Mouse (Mus musculus): ENCODE results near the gene Lsm11.

Gene Lsm11

DNA sequence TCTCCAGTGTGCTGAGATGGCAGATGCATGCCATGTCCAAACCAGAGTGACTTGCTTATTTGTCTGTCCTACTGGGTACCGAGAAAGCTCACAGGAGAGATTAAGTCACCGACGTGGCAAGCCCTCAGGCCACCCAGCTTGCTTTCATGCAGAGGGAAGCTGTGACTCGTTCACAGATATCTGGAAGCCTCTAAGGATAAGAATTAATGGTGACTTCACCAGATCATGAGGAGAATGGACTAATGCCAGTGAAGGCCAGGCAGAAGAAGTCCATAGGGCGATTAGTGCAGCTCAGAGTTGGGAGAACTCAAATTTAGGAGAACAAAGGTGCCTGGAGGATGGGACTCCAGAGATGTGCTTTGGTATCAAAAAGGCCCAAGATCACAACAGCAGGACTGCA, 17.3 kb downstream of the Lsm11 start:
- CTCF ChIA-PET, result interaction anchor here (1.4 kb wide), 1 partner anchor 12 kb away, joined by 7 read pairs; no protein-coding TSS in a partner anchor

DNA sequence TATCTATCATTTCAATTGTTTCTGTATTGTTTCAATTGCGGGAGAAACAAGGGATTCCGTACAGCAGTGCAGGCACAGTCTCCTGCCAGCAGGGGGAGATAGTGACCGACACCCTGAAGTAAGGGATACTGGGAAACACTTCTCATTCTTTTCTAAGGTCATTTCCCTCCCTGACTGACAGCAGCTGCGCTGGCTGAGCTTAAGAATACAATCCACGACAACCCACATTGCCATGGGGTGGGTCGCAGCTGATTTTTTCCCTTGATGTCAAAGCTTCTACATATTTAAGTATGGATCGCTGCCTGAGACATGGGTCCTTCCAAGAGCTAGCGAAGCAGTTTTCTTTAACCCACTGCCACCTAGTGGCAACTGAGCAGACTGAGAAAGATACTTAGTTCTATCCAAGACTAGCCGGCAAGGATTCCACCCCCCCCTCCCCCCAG, 18.1 kb downstream of the Lsm11 start:
- CTCF ChIA-PET, result interaction anchor here (1.4 kb wide), 1 partner anchor 12 kb away, joined by 7 read pairs; no protein-coding TSS in a partner anchor

DNA sequence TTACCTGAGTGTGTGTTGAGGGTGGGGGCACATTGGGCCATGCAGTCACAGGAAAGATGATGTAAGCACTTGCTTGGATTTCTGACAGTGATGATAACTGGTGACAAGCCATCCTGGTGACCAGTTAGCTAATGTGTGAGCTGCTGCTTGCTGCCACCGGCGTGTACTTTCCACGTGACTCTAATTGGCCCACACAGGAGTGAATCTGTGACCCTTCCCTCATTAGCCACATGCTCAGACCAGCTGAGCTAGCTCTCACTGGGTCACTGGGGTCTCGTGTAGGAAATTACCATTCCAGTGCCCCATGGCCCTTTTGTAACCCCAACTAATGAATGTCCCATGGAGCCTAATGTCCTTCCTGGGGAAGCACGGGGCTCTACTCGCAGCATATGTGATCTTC, 19.3 kb downstream of the Lsm11 start:
- CTCF ChIA-PET, result interaction anchor here (0.6 kb wide), 1 partner anchor 710 kb away, joined by 3 read pairs; no protein-coding TSS in a partner anchor

DNA sequence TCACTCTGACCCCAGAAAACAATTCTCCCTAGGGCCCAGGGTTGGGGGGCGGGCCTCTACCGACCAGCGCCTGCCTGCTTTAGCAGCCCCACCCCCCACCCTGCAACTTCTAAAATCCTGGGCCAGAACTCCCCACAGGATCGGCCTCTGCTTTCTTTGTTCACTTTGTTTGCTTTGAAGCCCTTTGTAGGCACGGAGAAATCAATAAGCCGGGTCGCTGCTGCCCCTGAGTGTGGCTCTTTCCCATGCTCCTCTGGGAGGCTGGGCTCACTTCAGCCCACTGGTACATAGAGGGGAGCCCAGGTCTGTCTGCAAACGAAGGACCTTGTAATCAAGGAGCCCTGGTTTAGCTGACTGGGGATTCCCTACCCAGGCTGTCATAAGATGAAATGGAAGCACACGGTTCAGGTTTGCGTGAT, 23.2 kb downstream of the Lsm11 start:
- CTCF ChIA-PET, result no interaction called here

DNA sequence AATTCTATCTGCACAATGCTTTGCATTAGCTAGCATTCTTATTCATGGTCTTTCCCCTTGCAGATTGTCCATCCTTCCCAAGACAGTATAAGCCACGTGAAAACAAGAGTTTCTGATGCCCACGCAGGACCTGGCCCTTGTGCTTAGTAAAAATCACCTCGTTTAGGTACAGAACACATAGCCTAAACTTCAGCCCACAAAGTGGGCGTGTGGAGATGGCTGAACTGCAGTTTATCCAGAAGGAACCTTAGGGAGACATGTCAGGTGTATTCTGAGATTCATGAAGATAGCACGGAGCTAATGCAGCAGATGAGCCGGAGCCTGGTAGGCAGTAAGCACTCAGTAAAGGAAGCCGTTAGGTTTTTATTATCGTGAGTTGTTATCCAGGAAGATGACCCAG, 23.7 kb downstream of the Lsm11 start:
- CTCF ChIA-PET, result no interaction called here

DNA sequence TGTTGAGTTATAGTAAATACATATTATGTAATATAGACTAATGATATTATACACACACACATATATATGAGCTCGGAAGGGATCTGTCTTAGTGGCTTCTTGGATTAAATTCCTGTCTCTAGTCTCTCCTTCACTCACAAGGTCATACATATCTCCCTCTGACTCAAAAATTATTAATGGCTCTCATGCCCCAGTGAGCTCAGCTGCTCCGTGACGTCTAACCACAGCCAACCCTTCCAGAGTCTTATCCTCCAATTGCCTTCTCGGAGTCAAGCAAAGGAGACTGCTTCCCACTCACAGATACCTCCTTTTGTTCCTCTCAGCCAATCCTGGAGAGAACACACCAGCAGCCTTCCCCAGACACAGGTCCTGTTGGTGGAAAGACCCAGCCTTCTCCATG, 25.9 kb downstream of the Lsm11 start:
- CTCF ChIA-PET, result no interaction called here

DNA sequence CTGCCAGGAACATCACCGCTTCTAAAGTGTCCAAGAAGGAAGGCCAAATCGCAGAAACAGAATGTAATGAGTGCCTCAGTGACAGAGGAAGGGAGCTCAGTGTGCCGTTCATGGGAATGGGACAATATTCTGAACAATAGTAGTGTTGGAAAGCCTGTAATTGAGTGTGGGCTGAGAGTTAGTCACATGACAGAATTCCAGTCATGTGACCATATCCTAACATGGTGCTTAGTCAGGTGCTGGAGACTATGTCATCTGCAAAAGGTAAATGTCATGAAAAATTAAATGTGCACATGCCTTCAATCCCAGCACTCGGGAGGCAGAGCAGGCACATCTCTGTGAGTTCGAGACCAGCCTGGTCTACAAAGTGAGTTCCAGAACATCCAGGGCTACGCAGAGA, 26.7 kb downstream of the Lsm11 start:
- CTCF ChIA-PET, result no interaction called here

DNA sequence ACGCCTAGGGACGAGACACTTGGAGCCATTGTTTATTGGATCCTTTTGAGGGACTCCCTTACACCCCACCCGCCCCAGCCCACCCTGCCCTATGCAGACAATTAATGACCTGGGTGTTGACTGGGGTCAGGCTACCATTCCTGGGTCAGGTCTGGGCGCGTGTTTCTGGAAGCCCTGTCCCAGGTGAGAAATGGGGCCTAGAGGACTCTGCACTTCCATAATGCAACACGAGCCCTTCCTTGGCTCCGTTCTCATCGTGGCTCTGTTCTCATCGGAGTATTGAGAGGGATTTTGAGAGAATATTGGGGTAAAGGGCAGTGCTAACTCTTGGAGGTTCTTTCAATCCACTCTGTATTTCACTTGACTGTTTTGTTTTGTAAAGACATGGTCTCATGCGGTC, 28.5 kb downstream of the Lsm11 start:
- CTCF ChIA-PET, result no interaction called here

DNA sequence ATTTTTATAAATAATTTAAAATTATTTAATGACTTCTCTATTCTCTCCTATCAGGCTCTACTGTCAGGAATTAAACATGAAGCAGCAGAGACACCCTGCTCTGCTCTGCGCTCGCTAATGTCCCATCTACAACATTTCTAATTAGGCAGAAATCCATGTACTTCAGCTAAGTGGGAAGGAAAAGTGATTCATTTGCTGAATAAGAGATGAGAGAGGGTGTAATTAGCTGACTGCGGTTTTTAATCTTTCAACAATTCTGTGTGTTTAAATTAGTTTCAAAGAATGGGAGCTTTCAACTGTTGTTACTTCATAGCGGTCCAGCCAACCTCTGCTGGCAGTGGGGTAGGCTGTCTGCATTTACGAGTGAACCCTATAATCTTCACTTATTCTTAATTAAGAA, 34.0 kb downstream of the Lsm11 start:
- CTCF ChIA-PET, result no interaction called here

DNA sequence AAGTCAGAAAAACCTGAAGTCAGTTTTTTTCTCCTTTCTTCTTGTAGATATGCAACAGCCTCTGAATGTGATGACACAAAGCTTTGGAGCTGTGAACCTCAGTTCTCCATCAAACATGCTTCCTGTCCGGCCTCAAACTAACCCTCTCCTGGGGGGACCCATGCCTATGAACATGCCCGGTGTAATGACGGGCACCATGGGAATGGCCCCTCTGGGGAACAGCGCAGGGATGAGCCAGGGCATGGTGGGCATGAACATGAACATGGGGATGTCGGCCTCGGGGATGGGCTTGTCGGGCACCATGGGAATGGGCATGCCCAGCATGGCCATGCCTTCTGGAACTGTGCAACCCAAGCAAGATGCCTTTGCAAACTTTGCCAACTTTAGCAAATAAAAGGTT, 35.8 kb downstream of the Lsm11 start:
- CTCF ChIA-PET, result no interaction called here

DNA sequence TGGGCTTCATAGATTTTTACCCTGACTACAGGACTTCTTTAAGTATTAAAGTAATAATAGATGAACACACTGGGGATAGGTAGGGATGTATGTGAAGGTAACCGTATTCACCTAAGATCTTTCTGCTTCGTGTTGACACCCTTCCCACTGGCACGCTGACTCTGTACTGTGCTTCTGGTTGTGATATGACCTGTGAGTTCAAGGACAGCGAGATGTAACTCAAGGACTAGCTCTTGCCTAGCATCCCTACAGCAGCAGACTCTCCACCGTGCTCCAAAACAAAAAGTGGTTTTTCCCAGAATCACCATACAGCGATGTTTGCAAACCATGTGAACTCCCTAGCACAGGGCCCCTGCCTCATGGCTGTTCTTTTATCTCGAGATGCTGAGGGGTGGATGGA, 36.7 kb downstream of the Lsm11 start:
- CTCF ChIA-PET, result no interaction called here

DNA sequence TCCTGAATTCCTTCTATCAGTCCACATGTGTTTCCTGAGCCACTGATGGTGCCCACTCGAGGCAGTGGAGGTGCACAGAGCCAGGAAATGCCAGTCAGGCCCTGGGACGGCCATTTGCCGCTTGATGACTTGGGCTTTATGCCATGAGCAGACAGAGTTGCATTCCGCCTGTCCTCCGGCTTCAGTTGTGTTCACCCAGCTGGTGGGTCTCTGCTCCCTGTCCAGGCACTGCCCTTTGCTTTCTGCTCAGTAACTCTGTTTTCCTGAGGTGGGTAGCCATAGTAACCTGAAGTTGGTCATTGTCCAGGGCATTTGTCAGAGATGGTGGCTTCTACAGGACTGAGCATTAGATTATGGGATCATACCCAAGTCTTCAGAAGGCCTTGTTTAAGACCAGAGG, 37.4 kb downstream of the Lsm11 start:
- CTCF ChIA-PET, result no interaction called here

DNA sequence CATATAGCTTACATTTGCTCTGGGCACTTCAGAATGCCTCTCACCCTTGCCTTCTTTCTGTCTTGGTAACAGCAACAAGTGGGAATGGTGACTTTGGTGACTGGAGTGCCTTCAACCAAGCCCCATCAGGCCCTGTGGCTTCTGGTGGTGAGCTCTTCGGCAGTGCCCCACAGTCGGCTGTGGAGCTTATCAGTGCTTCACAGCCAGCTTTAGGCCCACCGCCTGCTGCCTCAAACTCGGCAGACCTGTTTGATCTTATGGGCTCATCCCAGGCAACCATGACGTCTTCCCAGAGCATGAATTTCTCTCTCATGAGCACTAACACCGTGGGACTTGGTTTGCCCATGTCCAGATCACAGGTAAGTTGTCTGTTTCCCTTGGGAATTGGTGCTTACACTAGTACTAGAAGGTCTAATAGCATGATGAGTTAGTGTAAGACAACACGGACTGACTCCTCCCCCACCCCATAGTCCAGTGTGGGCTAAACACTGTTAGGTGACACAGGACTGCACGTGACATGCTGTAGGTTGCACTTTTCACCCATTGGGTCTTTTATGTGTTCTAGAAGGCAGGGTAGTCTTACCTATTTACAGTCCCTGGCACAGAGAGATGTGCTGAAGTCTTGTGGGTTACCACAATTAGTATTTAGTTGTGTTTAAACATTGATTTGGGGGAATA, 38.5 kb downstream of the Lsm11 start:
- CTCF ChIA-PET, result no interaction called here

DNA sequence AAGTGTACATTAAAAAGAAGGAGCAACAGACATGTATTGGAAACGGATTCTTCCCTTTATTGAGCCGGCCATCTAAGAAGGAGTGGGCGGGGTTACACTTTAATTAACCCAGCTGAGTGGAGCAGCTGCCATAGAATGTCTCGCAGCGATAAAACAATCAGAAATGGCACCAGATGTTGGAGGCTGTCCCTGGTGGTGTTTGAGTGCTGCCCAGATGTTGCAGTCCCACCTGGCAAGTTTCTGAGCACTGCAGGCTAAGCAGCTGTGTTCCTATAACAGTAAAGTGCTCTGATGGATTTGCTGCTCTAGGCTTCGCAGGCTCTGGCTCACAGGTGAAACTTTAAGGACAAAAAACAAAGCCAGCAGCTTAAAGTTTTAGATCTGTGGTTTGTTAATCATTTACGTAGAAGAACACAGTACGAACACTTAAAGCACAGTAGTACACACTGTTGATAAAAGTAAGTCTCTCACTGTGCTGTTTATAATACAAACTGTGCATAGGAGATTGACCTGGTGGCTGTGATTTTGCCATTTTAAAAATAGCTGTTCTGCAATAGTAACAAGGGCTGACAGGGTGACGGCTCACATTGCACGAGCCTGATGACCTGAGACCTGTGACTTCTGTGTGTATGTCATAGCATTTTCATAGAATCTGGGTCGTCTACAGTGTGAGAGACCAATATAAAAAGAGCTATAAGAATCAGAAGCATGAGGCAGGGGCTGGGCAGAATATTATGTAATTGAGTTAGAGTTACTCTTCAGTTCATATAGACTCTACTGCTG, 44.3 kb downstream of the Lsm11 start:
- CTCF ChIA-PET, result no interaction called here

DNA sequence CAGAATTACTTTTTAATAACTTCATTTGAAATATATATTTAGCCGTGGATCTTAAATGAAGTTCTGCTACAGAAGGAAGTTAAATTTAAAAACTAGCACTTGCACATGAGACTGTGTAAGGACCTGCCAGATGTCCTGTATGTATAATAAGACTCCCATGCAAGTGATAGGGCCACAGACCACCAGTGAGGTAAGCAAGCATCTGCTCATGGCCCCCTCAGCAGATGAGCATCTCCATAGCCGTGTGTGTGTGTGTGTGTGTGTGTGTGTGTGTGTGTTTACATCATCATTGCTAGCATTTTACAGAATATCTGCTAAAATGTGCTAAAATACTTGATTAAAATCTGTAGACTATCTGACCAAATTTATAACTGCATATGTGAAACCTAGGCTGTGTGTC, 47.3 kb downstream of the Lsm11 start:
- CTCF ChIA-PET, result interaction anchor here (0.5 kb wide), 1 partner anchor 17 kb away, joined by 3 read pairs; no protein-coding TSS in a partner anchor

DNA sequence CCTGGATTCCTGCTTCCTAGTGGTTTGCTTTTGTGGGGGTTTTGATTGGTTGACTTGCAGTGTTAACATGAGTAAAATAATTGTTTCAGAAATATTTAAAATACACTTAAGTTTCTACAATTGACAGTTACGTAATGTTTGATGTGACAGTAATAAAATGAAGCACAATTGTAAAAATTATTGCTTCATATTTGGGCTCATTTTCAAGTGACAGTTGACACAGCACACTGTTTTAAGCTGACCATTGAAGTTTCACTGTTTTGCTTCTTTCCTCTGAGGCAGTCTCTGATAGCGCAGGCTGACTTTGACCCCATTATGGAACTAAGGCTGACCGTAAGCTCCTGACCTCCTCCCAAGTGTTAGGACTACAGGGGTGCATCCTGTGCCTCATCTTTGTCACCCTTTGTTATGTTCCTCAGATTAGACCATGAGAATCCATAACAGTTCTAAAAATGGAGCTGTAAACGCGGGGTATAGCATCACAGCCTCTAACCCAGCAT, 51.8 kb downstream of the Lsm11 start:
- CTCF ChIA-PET, result no interaction called here

DNA sequence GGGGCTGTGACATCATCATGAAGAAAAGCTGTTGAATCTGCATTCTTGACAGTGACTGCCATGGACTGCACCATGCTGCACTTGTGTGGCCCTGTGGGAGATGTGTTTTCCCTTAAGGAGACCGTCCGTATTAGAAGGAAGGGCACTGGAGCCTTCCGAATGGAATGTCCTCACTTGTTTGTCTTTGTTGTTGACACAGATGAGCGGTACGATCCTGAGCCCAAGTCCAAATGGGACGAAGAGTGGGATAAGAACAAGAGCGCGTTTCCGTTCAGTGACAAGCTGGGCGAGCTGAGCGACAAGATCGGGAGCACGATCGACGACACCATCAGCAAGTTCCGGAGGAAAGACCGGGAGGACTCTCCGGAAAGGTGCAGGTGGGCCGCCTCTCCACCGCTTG, 54.3 kb downstream of the Lsm11 start:
- CTCF ChIA-PET, result no interaction called here

DNA sequence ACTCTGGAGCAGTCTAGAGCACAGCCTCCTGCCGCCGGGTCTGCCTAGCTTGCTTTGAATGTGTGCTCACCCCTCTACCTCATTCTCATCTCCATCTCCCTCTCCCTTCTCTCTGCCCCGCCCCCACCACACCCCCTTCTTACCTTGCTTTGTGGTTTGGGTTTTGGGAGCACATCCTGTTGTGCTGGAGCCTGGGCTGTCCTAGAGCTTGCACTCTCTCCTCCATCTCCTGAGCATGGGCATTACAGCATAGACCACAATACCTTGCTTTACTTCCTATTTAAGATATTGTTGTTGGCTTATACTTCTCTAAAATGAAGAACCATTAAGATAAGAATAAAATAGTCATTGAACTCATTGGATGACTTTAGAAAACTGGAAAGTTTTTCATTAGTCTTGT, 54.8 kb downstream of the Lsm11 start:
- CTCF ChIA-PET, result no interaction called here

DNA sequence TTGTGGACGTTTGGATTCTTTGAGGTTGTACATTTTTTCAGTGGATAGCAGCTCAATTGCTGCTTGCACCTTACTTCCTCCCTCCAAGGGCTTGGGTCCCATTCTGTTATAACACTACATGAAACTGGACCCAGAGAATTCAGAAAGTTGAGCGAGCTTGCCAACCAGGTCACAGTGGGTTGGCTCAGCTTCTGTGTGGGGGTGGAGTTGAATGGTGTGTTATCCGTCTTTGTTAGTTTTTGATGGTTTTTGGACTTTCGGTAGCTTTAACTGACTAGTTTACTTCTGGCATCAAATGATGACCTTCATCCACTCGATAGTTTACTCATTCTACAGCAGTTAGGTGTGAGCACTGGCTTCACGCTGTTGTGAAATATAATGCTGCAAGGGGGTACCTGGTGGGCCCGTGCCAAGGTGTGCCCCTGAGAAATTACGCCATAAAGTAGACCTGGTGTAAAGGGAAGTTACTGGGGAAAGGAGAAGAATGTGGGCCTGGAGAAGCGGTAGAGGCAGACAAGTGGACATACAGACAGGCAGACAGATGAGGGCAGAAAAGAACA, 56.2 kb downstream of the Lsm11 start:
- CTCF ChIA-PET, result interaction anchor here (1.1 kb wide), 1 partner anchor 92 kb away, joined by 4 read pairs; no protein-coding TSS in a partner anchor

DNA sequence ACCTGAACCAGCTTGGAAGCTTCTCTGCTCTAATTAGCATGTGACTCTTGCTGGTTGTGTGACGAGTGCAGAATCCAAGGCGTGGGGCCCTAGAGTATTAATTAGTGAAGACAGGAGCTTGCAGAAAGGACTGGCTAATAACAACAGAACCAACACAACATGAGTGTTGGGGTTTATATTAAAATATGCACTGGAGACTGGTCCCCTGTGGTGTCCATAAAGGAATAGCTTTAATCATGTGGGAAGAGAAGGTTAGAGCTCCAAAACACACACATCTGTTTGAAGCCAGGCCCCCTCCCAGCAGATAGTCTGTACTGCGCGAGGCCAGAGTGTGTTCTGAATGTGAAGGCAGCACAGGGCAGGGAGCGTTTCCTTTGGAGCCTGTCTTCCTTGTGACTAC, 58.1 kb downstream of the Lsm11 start:
- CTCF ChIA-PET, result no interaction called here

DNA sequence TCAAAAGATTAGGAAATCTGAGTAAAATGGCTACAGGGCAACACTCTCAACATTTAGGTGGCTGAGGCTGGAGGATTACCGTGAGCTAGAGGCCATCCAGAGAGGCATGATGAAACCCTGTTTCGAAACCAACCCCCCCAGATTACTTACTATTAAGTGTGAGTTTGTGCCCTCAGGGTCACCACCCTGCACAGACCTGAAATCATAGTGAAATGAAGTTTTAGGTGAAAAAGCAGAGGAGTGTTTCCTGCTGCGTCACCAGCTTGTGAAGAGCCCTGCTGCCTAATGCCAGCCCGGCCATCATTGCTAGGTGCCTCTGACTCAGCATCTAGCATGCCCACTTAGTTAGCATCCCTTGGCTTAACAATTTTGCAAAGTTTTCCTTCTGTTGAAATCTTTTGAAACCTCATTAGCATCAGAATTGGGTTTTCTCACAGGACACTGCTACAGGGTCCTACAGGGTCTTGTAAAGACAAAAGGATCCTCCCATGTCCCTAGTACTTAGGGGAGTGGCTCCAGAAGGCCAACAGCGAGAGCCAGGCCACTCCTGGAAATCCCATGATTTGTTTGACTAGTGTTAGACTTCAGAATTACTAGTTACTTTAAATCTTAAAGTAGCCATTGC, 59.0 kb downstream of the Lsm11 start:
- CTCF ChIA-PET, result interaction anchor here (0.6 kb wide), 1 partner anchor 880 kb away, joined by 3 read pairs; no protein-coding TSS in a partner anchor

DNA sequence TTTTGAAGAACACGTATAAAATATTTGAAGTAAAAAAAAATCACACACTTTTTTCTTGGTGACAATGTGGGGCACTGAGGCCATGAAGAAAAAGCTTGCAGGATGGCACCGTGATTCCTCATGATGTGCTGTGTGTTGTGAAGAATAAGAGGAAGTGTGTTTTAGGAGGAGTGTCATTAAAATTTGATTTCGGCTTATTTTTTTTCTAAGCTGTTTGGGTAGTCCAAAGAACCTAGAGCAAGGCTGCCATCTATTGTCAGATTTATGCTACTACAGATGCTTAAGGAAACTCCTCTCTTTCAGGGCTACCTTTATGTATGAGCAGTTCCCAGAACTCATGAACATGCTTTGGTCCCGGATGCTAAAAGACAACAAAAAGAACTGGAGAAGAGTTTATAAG, 60.7 kb downstream of the Lsm11 start:
- CTCF ChIA-PET, result interaction anchor here (0.6 to 1.3 kb wide), 4 partner anchors 10 to 1418 kb away, joined by 3 read pairs; no protein-coding TSS in a partner anchor
